Mouse (Mus musculus) spleen, postnatal 36 days (tissue): ENCODE measurements around the gene Tet1.
"Not testable (repeated sequence)": the region's sequence is repeated elsewhere in the genome, so short reads cannot be mapped to it uniquely, and the experiment has no call there.

Experiments used
- DNase-seq, 2 experiments: peaks; one replicate each; pipeline ENCODE4 v3.0.0; 2022; ENCODE audit warnings: low spot score in 2 of 2, mixed read lengths in 1 of 2

The Tet1 gene

DNA sequence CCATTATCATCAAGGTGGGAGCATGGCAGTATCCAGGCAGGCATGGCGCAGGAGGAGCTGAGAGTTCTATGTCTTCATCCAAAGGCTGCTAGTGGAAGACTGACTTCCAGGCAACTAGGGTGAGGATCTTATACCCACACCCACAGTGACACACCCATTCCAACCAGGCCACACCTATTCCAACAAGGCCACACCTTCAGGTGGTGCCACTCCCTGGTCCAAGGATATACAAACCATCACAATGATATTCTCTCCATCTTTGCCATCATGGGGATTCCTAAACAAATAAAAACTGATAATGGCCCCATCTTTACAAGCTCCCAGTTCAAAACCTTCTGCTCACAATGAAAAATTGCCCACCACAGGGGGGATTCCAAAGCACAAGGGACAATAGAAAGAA lies at the start of gene Tet1:
TSS of gene Tet1 (minus strand) at position 101 of the 400 bp plus-strand sequence.
- not testable (repeated sequence) for DNase-seq

- peak; percentile 14 to 45 for DNase-seq
These were observed 39.8 kb upstream of the Tet1 start for GRCm38 (mm10) chr10:62948551-62948950.

GRCm38 (mm10) chr10:62946738-62947471 lies 38.1 kb upstream of the Tet1 start, which contains the start of gene Dna2:
Gene Dna2 (plus strand): TSS chr10:62947026.
- DNase-seq, result peak; percentile 48 to 61

DNA sequence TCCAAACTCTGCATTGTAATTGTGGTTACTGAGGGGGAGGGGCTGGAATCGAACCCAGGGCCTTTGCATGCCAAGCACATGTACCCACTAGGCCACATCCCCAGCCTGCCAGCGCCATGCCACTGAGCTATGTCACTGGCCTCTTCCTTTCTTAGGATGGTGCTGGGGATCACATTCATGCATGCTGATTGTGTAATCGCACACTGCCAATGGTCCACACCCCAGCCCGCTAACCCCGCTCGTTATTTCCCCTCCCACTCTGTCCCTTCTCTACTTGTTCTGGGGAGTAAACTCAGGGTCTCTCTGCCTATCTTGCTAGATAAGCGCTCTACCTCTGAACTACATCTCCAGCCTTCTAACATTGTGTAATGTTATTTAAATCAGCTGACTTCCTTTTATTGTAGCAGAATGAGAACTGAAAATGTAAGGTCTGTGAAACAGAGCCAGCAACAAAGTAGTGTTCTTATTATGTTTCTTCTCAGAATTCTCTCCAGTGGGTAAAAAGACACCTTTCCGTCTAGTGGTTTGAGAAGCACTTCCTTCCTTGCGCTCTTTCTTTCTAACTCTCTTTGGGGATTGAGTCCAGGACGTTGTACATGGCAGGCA lies 36.3 kb upstream of the Tet1 start:
- peak in 1 of 2 experiments; percentile 19 for DNase-seq

- no peak for DNase-seq
These were observed 23.6 kb upstream of the Tet1 start for GRCm38 (mm10) chr10:62932381-62932780.

DNA sequence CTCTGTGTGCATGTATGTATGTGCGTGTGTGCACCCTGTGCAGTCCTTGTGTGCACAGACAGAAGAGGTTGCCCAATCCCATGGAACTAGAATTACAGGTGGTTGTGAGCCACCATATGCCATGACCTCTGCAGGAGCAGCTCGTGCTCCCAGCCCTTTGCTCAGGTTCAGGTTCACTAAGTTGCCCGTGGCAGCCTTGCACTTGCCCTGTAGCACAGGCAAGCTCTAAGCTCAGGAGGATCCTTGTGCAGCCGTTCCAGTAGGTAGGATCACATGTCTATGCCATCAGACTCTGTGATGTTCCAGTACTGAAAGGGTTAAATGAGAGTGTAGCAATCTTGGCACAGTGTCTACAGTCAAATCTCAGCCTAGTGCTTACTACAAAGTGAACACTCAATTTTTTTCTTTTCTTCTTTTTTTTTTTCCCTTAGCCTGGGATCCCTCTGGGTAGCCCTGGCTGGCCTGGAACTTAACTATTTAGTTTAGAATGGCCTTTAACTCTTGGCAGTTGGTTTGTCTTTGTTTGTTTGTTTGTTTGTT lies 15.4 kb upstream of the Tet1 start:
- no peak for DNase-seq

- DNase-seq, result no peak
These were observed 12.0 kb upstream of the Tet1 start for GRCm38 (mm10) chr10:62920766-62921156.

- peak; percentile 87 to 89 for DNase-seq
These were observed 11.3 kb upstream of the Tet1 start, which contains the start of gene Slc25a16 for GRCm38 (mm10) chr10:62919925-62920765. Gene Slc25a16 (plus strand): TSS chr10:62920633.

- no peak for DNase-seq
These were observed 10.2 kb upstream of the Tet1 start for GRCm38 (mm10) chr10:62918985-62919384.

GRCm38 (mm10) chr10:62911120-62911519 lies 2.3 kb upstream of the Tet1 start:
- DNase-seq, result no peak

DNA sequence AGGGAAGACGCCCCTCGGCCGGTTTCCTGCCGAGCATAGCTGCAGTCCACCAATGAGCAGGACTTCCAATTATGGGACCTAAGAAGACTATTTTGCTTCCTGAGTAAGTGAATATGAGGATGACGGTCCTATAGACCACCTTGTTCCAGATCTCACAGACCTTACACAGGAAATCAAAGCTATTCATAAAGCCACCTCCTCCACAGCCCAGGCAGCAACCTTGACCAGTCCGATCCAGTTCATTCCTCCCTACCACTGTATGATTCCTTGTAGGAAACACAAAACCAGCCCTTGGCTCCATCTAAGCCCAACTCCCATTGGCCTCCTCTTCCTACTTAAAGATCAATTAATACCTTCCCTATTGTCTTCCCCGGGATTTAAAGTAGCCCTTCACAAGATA lies 2.5 kb downstream of the Tet1 start:
- no peak for DNase-seq

DNA sequence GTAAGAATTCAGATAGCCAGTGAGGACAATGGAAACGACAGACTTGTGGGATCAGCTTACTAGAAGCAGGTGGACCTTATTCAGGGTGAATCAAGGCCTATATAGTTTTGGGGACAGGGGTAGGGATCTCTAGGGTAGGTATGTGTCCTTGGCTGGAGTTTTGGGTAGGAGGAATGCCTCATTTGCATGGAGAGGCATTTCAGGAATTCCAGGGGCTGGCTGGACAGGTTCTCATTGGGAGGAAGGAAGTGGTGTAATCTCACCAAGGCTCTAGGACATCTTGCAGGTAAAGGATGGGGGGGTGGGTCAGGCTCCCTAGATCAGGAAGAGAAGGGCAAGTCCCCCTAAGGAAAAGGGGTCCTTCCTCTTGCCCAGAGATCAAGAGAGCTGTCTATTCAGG lies 6.0 kb downstream of the Tet1 start:
- no peak for DNase-seq

DNA sequence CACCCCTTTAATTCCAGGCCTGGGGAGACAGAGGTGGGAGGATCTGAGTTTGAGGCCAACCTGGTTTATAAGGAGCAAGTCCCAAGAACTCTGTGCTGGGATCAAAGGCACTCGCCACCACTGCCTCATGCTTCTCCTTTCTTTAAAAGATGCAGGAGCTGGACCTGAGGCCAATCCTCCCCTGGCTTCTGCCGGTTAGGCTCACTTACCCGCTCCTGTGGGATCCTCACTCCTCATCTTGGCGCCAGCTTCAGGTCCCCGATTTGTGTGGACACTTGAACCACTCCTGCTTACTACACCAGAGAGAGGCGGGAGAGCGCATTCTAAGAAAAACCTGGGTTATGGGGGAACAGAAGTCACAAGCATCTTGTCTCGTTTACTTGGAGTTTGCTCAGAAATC lies 7.0 kb downstream of the Tet1 start:
- no peak for DNase-seq

DNA sequence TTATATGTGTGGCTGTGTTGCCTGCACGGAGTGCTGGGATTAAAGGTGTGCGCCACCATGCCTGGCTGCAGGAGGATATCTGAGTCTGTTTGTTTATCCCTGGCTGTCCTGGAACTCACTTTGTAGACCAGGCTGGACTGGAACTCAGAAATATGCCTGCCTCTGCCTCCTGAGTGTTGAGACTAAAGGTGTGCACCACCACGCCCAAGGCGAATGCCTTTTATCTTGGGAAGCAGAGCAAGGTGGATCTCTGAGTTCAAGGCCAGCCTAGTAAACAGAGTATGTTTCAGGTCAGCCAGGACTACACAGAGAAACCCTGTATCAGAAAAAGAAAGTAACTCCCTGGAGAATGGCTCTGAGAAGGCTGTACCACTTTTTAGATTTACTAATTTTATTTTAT lies 8.7 kb downstream of the Tet1 start:
- DNase-seq, result no peak

DNA sequence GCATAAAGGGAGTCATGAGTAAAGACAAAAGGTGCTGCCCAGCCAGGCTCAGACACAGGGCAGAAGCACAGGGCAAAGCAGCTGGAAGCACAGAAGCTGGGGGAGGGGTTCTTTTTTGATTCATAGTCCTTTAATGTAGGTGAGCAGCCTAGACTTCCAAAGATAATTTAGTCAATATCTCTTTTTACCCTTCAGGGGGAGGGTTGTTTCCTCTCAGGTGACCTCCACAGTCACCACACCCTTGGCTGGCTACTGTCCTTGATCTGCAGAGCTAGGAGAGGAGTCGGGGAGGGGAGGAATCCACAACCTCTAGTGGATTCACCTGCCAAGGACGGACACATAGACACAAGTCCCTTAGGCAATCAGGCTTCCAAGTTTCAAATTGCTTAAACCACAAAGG lies 10.7 kb downstream of the Tet1 start:
- no peak for DNase-seq

- DNase-seq, result no peak
These were observed 11.4 kb downstream of the Tet1 start for GRCm38 (mm10) chr10:62897437-62897836.

DNA sequence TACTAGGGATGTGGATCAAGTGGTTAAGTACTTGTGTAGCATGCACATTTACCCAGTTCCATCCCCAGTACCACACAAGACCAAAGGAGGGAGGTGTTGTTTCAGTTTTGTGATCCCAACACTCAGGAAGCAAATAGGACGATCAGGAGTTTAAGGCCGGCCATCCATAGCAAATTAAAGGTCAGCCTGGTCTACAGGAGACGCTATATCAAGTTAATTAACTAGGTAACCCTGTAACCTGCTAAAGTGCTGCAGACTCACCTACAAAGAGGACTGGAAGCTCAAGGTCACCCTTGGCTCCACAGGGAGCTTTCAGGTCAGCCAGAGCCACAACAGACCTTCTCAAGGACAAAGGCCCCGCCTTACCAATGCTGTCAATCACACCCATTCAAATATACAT lies 12.0 kb downstream of the Tet1 start:
- no peak for DNase-seq

DNA sequence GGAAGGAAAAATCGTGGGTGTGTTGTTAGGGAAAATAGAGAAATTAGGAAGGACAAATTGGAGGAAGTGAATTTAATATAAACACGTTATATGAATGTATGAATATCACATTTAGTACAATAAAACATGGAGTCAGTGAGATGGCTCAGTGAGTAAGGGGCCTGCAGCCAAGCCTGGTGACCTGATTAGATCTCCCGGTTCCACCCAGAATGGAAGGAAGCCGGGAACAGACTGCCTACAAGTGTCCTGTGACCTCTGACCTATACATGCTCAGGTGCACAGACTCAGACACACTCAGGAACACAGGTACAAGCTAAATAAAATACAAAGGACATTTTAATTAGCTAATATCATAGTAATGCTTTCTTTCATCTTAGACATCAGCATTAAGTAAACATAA lies 12.8 kb downstream of the Tet1 start:
- DNase-seq, result no peak

DNA sequence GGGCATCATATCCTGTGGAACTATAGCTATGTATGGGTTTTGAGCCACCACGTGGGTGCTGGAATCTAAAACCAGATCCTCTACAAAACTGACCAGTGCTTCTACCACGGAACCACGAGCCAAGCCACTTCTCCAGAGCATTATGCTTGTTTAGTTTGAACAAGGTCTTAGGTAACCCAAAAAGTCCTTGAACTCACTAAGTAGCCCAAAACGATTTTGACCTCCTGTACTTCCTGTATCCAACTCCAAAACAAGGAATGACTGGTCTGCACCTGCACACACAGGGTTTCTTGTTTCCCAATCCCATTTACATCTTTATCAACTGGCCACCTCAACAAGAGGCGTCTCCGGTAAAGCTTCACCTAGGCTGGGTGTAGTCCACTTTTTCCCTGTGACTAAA lies 13.4 kb downstream of the Tet1 start:
- no peak for DNase-seq

- DNase-seq, result no peak
These were observed 14.3 kb downstream of the Tet1 start for GRCm38 (mm10) chr10:62894447-62894846.

- DNase-seq, result no peak
These were observed 15.4 kb downstream of the Tet1 start for GRCm38 (mm10) chr10:62893356-62893884.
